Mouse (Mus musculus): ENCODE measurements around the gene Mllt6. TPM values are rescaled to one million over a fixed set of nuclear protein-coding genes. Genes with fewer than 3 reads are reported as not detected.

The Mllt6 gene
- polyA plus RNA-seq, 1 experiment from 2014 or later, result 3.3 TPM

DNA sequence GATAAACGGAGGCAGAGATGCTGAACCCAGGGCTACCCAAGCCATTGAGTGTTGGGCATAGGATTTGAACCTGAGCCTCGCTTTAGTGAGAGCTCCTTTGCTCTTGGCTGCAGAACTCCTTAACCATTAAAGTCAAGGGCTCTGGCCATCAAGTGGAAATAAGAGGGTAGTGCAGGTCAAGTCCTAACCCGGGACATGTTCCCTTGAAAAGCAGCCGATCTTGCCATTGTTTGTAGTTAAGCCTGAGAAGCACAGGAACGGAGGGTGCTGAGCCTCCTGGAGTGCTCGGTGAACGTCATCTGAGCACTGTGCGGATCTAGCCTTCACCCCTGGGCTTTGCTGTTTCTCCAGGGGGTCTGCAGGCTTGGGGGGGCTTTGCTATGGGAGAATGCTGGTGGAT, 14.6 kb downstream of the Mllt6 start:
- 66% methylated on average over 8 of the region's 8 CpGs for WGBS (ENCODE audit: insufficient replicate concordance)
- no peaks in the 10 kb centered on the region for H3K27me3 ChIP-seq (ENCODE audit: control insufficient read depth, insufficient read depth, low read length)
- no peak overlapping the region for H3K4me3 ChIP-seq (ENCODE audit: low read depth, low read length)
- peaks cover 48% of the 10 kb centered on the region for H3K36me3 ChIP-seq (ENCODE audit: control insufficient read depth, insufficient read depth, low read length)
- H3K4me2 ChIP-seq, result no peak overlapping the region
- no peak overlapping the region for H3K27ac ChIP-seq (ENCODE audit: low read depth, low read length)
- peaks cover 7% of the 10 kb centered on the region for H3K4me1 ChIP-seq (ENCODE audit: control insufficient read depth, insufficient read depth, low read length)
- no peak for ATAC-seq (replicated peaks; ENCODE audit: insufficient number of reproducible peaks, low FRiP score, low TSS enrichment)
- H3K9me3 ChIP-seq (replicated peaks; ENCODE audit: control insufficient read depth, low read length), result no peaks in the 10 kb centered on the region
- H3K9ac ChIP-seq (ENCODE audit: low read depth, low read length), result no peak overlapping the region

DNA sequence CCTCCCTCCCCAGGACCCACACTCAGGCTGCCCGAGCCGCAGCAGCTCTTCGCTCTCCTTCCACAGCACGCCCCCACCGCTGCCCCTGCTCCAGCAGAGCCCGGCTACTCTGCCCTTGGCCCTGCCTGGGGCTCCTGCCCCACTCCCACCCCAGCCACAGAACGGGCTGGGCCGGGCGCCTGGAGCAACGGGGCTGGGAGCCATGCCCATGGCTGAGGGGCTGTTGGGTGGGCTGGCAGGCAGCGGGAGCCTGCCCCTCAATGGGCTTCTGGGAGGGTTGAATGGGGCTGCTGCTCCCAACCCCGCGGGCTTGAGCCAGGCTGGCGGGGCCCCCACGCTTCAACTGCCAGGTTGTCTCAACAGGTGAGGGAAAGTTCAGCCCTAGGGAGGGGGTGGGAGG, 15.1 kb downstream of the Mllt6 start:
- H3K36me3 ChIP-seq (ENCODE audit: control insufficient read depth, insufficient read depth, low read length), result peaks cover 43% of the 10 kb centered on the region
- H3K4me3 ChIP-seq (ENCODE audit: low read depth, low read length), result no peak overlapping the region
- H3K9me3 ChIP-seq (replicated peaks; ENCODE audit: control insufficient read depth, low read length), result no peaks in the 10 kb centered on the region
- no peaks in the 10 kb centered on the region for H3K27me3 ChIP-seq (ENCODE audit: control insufficient read depth, insufficient read depth, low read length)
- no peak for ATAC-seq (replicated peaks; ENCODE audit: insufficient number of reproducible peaks, low FRiP score, low TSS enrichment)
- H3K4me2 ChIP-seq, result no peak overlapping the region
- H3K27ac ChIP-seq (ENCODE audit: low read depth, low read length), result no peak overlapping the region
- 84% methylated on average over 12 of the region's 15 CpGs for WGBS (ENCODE audit: insufficient replicate concordance)
- no peak overlapping the region for H3K9ac ChIP-seq (ENCODE audit: low read depth, low read length)
- peaks cover 7% of the 10 kb centered on the region for H3K4me1 ChIP-seq (ENCODE audit: control insufficient read depth, insufficient read depth, low read length)

GRCm38 (mm10) chr11:97680430-97680829, 17.2 kb downstream of the Mllt6 start:
- WGBS (ENCODE audit: insufficient replicate concordance), result 86% methylated on average over 12 of the region's 12 CpGs
- peak overlapping the region; percentile 34; the same call in 1 of the 2 replicates for H3K9ac ChIP-seq (ENCODE audit: low read depth, low read length)

GRCm38 (mm10) chr11:97682504-97683055, 19.4 kb downstream of the Mllt6 start:
- H3K36me3 ChIP-seq (ENCODE audit: control insufficient read depth, insufficient read depth, low read length), result peaks cover 23% of the 10 kb centered on the region

More at GRCm38 (mm10) chr11:97680430-97680829, 17.2 kb downstream of the Mllt6 start:
- Histone ChIP-seq H3K4me1 (ENCODE audit: control insufficient read depth, insufficient read depth, low read length) (peaks cover 7% of the 10 kb centered on the region), H3K36me3 (ENCODE audit: control insufficient read depth, insufficient read depth, low read length) (peaks cover 33% of the 10 kb centered on the region), H3K27me3 (ENCODE audit: control insufficient read depth, insufficient read depth, low read length) (no peaks in the 10 kb centered on the region), H3K9me3 (replicated peaks; ENCODE audit: control insufficient read depth, low read length) (no peaks in the 10 kb centered on the region), H3K27ac (ENCODE audit: low read depth, low read length) (no peak overlapping the region), H3K4me2 (no peak overlapping the region), H3K4me3 (ENCODE audit: low read depth, low read length) (no peak overlapping the region)
- no peak for ATAC-seq (replicated peaks; ENCODE audit: insufficient number of reproducible peaks, low FRiP score, low TSS enrichment)

GRCm38 (mm10) chr11:97684063-97684680, 21.0 kb downstream of the Mllt6 start:
- H3K4me2 ChIP-seq, result no peak overlapping the region
- H3K27me3 ChIP-seq (ENCODE audit: control insufficient read depth, insufficient read depth, low read length), result no peaks in the 10 kb centered on the region
- H3K36me3 ChIP-seq (ENCODE audit: control insufficient read depth, insufficient read depth, low read length), result peaks cover 15% of the 10 kb centered on the region
- H3K4me3 ChIP-seq (ENCODE audit: low read depth, low read length), result no peak overlapping the region
- H3K9ac ChIP-seq (ENCODE audit: low read depth, low read length), result no peak overlapping the region
- H3K4me1 ChIP-seq (ENCODE audit: control insufficient read depth, insufficient read depth, low read length), result peaks cover 10% of the 10 kb centered on the region
- H3K9me3 ChIP-seq (replicated peaks; ENCODE audit: control insufficient read depth, low read length), result no peaks in the 10 kb centered on the region
- 76% methylated on average over 6 of the region's 6 CpGs for WGBS (ENCODE audit: insufficient replicate concordance)
- H3K27ac ChIP-seq (ENCODE audit: low read depth, low read length), result no peak overlapping the region
- no peak for ATAC-seq (replicated peaks; ENCODE audit: insufficient number of reproducible peaks, low FRiP score, low TSS enrichment)

More at GRCm38 (mm10) chr11:97682504-97683055, 19.4 kb downstream of the Mllt6 start:
- WGBS (ENCODE audit: insufficient replicate concordance), result 66% methylated on average over 6 of the region's 6 CpGs
- Histone ChIP-seq H3K9ac (ENCODE audit: low read depth, low read length) (no peak overlapping the region), H3K27me3 (ENCODE audit: control insufficient read depth, insufficient read depth, low read length) (no peaks in the 10 kb centered on the region), H3K4me3 (ENCODE audit: low read depth, low read length) (no peak overlapping the region), H3K9me3 (replicated peaks; ENCODE audit: control insufficient read depth, low read length) (no peaks in the 10 kb centered on the region), H3K4me1 (ENCODE audit: control insufficient read depth, insufficient read depth, low read length) (peaks cover 10% of the 10 kb centered on the region), H3K4me2 (no peak overlapping the region), H3K27ac (ENCODE audit: low read depth, low read length) (no peak overlapping the region)
- no peak for ATAC-seq (replicated peaks; ENCODE audit: insufficient number of reproducible peaks, low FRiP score, low TSS enrichment)

DNA sequence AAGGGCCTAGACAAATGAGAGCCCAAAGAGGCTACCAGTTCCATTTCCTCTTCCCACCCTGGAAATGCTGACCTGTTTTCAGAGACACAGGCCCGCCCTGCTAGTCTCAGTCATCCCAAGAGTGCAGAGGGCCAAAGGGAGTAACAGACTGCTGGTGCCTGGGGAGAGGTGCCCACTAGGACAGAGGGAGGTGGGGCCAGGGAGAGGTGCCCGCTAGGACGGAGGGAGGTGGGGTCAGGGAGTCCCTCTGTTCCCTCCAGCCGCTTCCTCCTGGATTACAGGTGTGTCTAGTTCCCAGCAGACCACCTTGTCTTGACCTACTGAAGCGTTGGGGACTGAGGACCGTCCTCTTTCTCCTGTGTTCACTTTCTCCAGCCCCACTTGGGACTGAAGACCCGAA, 21.6 kb downstream of the Mllt6 start:
- Histone ChIP-seq H3K36me3 (ENCODE audit: control insufficient read depth, insufficient read depth, low read length) (peaks cover 15% of the 10 kb centered on the region), H3K9ac (ENCODE audit: low read depth, low read length) (no peak overlapping the region), H3K4me2 (no peak overlapping the region; the same call in 1 of the 2 replicates), H3K27ac (ENCODE audit: low read depth, low read length) (peak overlapping the region; percentile 59; the same call in 1 of the 2 replicates), H3K4me3 (ENCODE audit: low read depth, low read length) (no peak overlapping the region), H3K4me1 (ENCODE audit: control insufficient read depth, insufficient read depth, low read length) (peaks cover 10% of the 10 kb centered on the region), H3K9me3 (replicated peaks; ENCODE audit: control insufficient read depth, low read length) (no peaks in the 10 kb centered on the region), H3K27me3 (ENCODE audit: control insufficient read depth, insufficient read depth, low read length) (no peaks in the 10 kb centered on the region)
- ATAC-seq (replicated peaks; ENCODE audit: insufficient number of reproducible peaks, low FRiP score, low TSS enrichment), result no peak
- 34% methylated on average over 7 of the region's 7 CpGs for WGBS (ENCODE audit: insufficient replicate concordance)

DNA sequence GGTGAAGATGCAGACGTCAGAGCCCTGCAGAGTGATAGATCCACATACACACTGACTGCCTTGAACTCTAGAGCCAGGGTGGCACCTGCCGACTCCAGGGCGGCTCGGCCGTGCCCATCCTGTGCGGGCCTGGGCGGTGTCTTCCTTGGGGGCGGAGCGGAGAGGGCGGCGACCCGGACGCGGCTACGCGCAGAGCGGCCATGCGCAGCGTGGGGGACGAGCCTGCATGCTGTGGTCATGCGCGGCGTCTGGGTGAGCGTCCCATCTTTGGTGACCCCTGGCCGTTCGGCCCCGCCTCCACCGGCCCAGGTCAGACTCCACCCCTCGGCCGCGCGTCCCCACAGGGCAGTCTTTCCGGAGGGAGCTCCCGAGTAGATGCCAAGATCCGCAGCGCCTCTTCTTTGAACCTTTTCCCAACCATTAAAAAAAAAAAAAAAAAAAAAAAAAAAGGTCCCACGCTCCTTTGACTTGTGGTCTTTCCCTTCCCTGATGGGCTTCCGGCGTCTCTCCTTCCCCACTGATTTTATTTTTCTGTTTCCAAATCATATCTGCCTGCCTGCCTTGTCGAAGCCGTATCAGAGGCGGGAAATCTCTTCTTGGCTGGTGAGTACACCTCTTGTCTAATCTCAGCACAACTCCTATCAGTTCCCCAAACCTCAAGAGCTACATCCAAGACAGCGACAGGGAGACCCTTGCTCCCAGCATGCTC, 22.6 kb downstream of the Mllt6 start, which contains the start of gene Cisd3:
TSS of gene Cisd3 (plus strand) at position 214 of the 709 bp plus-strand sequence.
- Histone ChIP-seq H3K27ac (ENCODE audit: low read depth, low read length) (peak within 1 kb of the TSS; percentile 59; the same call in 1 of the 2 replicates), H3K9ac (ENCODE audit: low read depth, low read length) (peak within 1 kb of the TSS; percentile 68), H3K4me3 (ENCODE audit: low read depth, low read length) (peak within 1 kb of the TSS; percentile 38), H3K9me3 (replicated peaks; ENCODE audit: control insufficient read depth, low read length) (no peaks in the 10 kb centered on the region), H3K27me3 (ENCODE audit: control insufficient read depth, insufficient read depth, low read length) (no peaks in the 10 kb centered on the region), H3K4me2 (peak within 1 kb of the TSS; percentile 79), H3K36me3 (ENCODE audit: control insufficient read depth, insufficient read depth, low read length) (peaks cover 10% of the 10 kb centered on the region), H3K4me1 (ENCODE audit: control insufficient read depth, insufficient read depth, low read length) (peaks cover 10% of the 10 kb centered on the region)
- WGBS (ENCODE audit: insufficient replicate concordance), result under 1% methylated on average over 43 of the region's 43 CpGs
- ATAC-seq (replicated peaks; ENCODE audit: insufficient number of reproducible peaks, low FRiP score, low TSS enrichment), result peak; percentile 84

DNA sequence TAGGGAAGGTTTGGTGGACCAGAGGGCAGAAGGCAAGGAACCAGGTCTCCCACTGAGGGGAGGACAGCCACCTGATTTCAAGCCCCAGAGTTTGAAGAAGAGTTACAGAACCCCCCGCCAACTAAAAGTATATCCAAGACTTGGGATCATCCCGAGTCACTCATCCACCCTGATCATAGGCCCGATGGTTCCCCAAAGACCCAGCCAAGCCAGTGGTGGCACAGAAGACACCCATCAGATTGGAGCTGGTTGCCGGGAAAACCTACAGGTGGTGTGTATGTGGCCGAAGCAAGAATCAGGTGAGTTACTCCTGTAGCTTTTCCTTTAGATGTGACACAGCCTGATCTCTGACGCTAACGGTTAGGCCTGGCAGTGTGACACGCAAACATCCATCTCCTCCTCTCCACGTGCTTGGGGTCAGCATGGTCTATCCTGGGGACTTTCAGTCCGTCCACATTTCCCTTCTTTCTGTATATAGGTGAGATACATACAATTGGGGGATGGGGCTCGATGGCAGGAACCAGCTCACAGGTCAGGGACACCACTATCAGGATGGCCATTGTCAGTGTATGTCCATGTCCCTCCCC, 23.2 kb downstream of the Mllt6 start:
- H3K27me3 ChIP-seq (ENCODE audit: control insufficient read depth, insufficient read depth, low read length), result no peaks in the 10 kb centered on the region
- peak overlapping the region; percentile 79 for H3K4me2 ChIP-seq
- H3K27ac ChIP-seq (ENCODE audit: low read depth, low read length), result no peak overlapping the region
- H3K4me3 ChIP-seq (ENCODE audit: low read depth, low read length), result peak overlapping the region; percentile 38
- no peak for ATAC-seq (replicated peaks; ENCODE audit: insufficient number of reproducible peaks, low FRiP score, low TSS enrichment)
- peaks cover 13% of the 10 kb centered on the region for H3K36me3 ChIP-seq (ENCODE audit: control insufficient read depth, insufficient read depth, low read length)
- H3K9ac ChIP-seq (ENCODE audit: low read depth, low read length), result peak overlapping the region; percentile 68
- H3K9me3 ChIP-seq (replicated peaks; ENCODE audit: control insufficient read depth, low read length), result no peaks in the 10 kb centered on the region
- 65% methylated on average over 11 of the region's 11 CpGs for WGBS (ENCODE audit: insufficient replicate concordance)
- H3K4me1 ChIP-seq (ENCODE audit: control insufficient read depth, insufficient read depth, low read length), result peaks cover 10% of the 10 kb centered on the region
